Mouse (Mus musculus): Measurements from ENCODE around the gene Opa1. TPM values are rescaled to one million over a fixed set of nuclear protein-coding genes. Genes with fewer than 3 reads are reported as not detected.

Gene Opa1
- 77.8 and 84.8 TPM in 2 replicates for total RNA-seq (2017)

DNA sequence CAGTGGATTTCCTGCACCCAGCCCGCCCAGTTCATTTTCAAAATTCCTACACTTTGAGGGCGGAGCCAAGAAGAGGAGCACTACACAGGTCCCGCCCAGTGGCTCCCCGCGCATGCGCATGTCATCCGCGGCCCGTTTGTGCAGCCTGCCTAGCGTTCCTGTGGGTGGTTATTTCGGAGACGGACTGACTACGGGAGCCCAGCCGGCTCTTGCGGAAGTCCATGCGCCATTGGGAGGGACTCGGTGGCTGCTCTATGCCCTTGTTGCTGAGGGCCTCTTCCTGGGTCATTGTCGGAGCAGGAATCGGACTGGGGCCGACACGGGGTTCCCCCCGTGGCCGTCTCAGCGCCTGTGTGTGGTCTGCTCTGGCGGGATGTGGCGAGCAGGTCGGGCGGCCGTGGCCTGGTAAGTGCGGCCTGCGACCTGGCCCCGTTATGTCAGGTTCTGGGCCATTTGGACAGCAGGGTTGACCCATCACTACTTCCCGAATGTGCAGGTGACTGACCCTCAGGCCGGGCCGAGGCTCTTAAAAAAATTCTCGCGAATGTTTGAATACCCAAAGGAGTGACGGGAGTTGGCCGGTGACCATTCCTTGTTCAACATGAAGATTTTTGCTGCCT is at the start of gene Opa1:
TSS of gene Opa1 (plus strand) at position 168 of the 620 bp plus-strand sequence.
- ATAC-seq (replicated peaks; ENCODE audit: low read depth, poor library complexity, severe bottlenecking): peak; percentile 98

DNA sequence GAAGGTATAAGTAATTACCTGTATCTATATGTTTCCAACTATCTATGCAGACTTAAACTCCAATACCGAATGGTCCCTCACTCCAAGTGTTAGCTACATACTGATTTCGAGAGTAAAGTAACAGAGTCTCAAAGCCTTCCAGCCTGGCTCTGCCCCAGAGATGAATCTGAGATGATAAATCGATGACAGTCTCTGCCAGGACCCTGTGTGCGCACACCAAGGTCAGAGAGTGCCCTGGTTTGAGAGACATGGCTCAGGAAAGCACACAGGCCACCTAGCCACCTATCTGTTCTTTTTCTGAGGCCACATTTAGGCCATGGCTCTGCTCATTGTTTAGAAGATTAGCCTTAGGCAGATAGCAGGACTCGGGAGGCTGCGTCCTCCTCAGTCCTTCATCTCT is 45.5 kb upstream of the Opa1 start:
- ATAC-seq (replicated peaks; ENCODE audit: low read depth, poor library complexity, severe bottlenecking): no peak

DNA sequence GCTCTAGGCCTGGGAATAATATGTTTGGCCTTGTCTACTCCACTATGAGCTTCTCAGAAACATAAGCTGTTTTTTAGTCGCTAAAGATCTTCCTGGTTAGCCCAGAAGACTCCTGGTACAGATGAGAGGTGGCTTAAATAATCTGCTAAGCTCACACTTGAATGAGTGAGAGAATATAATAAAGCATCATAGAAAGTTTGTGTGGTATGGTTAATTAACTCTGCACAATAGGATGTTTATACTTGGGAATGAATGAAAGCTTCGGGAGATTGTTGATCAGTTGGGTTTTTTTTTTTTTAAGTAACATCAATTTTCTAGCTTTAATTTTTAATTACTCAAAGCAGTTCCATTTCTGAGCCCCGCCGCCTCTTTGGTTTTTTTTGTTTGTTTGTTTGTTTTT is 43.3 kb upstream of the Opa1 start:
- ATAC-seq (replicated peaks; ENCODE audit: low read depth, poor library complexity, severe bottlenecking): no peak

DNA sequence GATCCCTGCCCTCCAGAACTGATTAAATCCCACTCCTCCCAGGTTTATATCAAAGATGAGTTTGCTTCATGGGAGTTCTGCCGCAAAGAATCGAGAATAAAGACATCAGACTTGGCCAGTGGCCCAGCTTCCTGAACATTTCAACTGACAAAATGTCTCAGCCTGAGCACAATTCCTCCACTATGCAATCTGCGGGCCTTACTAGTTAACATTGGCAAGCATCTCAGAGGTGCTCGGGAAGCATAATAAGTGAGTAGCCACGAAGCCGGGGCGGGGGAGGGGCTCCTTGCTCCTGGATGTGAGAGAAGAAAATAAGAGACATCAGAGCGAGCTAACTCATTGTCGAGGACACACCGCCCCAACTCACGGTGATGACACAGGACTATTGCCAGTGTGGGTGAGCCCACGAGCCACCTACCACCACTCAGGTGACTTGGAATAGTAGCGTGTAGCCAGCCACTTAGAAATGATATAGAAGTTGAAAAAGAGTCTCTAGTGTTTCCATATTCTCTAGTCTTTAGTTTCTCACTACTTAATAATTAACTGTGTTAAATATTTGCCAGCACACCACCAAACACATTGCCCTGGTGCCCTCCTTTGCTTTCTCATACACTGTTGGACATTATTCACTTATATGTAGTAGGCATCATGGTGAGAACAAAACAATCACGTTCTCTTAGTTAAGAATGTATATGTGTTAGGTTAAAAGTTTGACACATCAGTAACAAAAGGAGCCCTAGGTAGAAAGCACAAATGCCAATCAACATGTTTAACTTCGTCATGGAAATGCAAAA is 42.5 kb upstream of the Opa1 start:
- no peak for ATAC-seq (replicated peaks; ENCODE audit: low read depth, poor library complexity, severe bottlenecking)

DNA sequence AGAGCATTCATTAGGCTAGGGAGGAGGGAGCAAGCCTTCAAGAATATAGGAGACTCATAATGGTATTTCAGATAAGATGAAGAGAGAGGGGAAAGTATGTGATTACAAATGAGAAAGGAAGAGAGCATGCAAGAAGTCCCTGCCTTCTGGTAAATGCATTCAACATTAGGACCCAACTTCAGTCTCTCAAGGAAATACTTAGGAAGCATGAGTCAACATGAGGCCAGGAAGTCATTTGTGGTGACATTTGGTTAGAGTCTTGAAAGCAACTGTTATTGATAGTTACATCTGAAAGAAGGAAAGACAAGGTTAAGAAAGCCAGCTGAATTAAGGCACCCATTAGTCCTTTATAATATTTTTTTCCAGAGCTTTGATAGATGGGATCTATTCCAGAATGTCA is 39.2 kb upstream of the Opa1 start:
- ATAC-seq (replicated peaks; ENCODE audit: low read depth, poor library complexity, severe bottlenecking): no peak

DNA sequence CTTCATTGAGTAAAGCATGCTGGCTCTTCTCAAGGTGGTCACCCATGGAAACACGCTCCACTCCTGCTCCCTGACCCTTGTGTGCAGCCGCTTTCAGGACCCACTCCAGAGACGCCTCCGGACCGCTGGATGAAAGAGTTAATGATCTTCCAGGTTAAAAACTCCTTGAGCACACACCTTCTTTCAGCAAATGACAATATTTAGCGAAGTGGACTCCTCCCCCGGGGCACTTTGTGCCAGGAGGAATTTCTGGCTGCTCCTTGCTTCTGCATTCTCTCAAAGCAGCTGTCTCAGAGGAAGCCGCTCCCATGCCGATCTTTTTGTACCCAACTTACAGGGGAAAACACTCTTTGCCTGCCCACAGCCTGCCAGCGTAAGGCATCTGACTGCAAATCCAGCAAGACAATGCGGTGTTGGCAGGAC is 37.9 kb upstream of the Opa1 start:
- ATAC-seq (replicated peaks; ENCODE audit: low read depth, poor library complexity, severe bottlenecking): no peak

DNA sequence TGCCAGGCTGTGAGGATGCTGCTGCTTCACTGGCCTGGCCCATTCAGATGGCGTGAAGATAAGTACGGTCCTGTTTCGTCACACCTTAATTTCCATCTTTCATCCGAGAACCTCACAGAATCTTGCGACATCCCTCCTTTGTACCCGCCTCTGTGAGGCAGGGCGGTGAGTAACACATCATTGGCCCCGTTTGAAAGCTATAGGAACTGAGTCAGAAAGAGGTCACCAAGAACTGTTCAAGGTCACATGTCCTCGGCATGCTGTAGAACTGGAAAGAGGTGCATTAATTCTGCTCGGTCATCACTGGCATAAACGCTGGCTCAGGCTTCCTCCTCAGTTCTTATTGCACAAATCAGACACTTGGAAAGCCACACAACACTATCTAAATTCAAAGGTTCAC is 34.3 kb upstream of the Opa1 start, which contains the start of gene Atp13a4:
TSS of gene Atp13a4 (minus strand) at position 36 of the 400 bp plus-strand sequence.
- no peak for ATAC-seq (replicated peaks; ENCODE audit: low read depth, poor library complexity, severe bottlenecking)

DNA sequence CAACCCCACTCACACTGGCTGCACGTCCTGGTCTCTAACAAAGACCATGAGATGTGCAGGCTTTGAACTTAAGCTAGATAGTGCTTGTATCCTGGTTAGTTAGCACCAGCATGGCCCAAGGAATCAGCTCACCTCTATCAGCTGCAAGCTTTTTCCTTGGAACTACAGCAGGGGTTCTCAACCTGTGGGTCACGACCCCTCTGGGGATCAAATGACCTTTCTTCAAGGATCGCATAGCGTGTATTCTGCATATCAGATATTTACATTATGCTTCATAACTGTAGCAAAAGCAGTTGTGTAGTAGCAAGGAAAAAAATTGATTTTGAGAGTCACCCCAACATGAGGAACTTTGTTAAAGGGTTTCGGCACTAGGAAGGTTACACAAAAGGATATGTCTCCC is 19.5 kb upstream of the Opa1 start:
- ATAC-seq (replicated peaks; ENCODE audit: low read depth, poor library complexity, severe bottlenecking): no peak

DNA sequence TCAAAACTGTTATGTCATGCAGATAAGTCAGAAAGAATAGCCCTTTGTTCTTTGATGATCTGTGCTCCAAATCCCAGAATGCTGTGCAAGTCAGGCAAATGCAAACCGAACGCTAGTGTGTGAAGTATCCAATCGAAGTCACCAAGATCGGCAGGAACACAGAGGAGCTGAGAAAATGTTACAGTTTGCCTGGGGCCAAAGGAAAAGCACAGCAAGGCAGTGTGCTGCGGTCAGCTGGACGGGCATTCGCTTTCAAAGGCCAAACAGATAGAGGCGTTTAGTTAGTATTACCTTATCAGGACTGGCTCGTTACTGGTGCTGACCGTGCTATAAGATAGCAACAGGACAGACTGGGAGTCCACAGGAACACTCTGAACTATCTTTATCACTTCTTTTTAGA is 18.7 kb upstream of the Opa1 start:
- no peak for ATAC-seq (replicated peaks; ENCODE audit: low read depth, poor library complexity, severe bottlenecking)

DNA sequence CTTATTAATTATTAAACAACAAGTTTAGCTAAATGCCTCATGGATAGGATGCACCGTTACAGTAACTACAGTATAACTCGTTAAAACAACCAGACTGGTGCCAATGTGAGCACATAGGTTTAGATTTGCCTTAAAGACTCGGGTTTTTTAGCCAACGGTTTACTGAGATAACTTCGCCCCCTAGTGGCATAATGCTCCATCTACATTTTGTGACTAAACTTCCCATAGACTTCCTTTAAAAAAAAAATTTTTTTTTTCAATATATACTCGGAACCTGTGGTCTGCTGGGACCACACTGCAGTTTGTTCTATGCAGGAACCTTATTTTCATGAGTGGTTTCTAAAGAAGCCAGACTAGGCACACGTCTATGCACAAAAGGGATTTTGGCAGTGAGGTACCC is 18.3 kb upstream of the Opa1 start:
- peak; percentile 74 for ATAC-seq (replicated peaks; ENCODE audit: low read depth, poor library complexity, severe bottlenecking)

DNA sequence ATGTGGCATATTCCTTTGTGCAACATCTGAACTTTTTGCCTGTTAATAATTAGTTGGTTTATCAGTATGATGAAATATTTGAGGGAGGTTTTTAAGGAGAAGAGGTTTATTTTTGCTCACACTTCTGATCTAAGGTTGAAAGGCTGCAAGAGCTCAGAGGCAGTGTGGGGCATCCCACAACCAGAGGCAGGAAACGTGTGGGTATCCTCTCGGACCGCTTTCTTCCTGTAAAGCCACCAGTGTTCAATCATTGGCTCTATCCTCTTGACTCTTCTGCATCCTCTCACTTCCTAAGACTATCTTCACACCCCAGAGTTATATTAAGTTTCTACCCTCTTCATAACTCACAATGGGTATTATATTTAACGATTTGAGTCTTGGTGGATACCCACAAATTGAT is 5.1 kb upstream of the Opa1 start:
- ATAC-seq (replicated peaks; ENCODE audit: low read depth, poor library complexity, severe bottlenecking): peak; percentile 99

DNA sequence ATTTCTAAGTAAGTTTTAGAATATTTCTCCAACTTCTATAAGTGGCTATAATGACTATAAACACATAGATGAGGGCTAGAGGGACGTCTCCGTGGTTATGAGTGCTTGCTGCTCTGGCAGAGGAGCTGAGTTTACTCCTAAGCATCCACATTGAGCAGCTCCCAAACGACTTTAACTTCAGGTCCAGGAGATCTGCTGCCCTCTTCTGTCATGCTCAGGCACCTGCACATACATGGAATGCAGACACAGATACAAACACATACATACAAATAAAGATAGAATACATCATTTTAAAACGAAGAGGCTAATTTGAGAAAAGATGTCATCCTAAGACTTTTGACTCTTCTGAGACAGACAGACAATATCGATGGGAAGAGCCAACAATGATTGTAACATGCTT is 3.5 kb upstream of the Opa1 start:
- ATAC-seq (replicated peaks; ENCODE audit: low read depth, poor library complexity, severe bottlenecking): no peak

DNA sequence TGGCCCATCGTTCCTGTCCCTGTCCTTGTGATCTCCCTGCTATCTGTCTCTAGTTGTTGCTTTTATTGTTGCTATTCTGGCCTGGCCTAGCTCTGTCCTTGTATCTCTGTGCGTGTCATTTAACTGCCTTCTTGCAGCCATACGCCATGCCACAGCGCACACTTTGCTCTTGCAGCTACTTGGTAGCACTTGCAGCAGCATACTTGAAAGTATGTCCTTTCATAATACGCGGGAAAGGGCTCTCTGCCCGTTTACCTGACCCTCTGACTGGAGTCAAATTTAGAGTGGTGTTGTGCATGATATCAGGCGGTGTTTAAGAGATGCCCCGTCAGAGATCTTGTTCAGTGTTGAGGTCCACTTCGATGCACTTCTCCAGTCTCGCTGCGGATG is 648 bp downstream of the Opa1 start:
- ATAC-seq (replicated peaks; ENCODE audit: low read depth, poor library complexity, severe bottlenecking): peak; percentile 19

DNA sequence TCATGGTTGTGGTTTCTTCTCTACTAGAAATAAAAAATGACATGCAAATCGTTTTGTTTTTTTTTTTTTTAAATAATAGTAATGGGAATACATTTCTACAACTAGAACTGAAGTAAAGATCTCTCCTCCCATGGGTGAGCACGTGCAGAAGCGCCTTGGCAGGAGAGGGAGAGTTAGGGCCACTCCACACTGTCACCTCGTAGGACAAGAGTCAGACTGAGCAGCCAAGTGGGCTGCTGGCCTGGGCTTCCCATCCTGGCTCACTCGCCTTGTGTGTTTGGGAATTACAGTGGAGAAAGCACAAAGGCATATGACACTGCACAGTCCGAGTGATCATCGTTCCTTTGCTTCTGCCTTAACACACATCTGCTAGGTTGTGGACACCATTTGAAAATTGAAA is 13.0 kb downstream of the Opa1 start:
- no peak for ATAC-seq (replicated peaks; ENCODE audit: low read depth, poor library complexity, severe bottlenecking)

DNA sequence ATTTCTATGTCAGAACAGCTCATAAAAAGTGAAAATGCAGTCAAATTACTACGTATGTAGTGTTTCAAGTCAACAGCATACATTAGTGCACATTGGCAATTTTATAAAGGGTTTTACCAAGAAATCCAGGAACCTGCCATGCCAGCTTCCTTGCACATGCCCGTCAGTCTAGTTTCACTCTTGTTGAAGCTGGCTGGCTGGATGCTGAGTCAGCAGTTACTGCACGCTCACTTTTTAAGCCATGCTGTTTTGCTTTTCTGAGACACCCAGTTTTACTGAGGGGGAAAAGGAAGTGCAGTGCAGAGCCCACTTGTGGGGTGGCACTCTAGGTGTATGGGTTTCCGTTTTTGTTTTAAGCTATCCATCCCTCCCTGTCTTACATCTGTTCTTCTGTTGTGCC is 18.0 kb downstream of the Opa1 start:
- no peak for ATAC-seq (replicated peaks; ENCODE audit: low read depth, poor library complexity, severe bottlenecking)

DNA sequence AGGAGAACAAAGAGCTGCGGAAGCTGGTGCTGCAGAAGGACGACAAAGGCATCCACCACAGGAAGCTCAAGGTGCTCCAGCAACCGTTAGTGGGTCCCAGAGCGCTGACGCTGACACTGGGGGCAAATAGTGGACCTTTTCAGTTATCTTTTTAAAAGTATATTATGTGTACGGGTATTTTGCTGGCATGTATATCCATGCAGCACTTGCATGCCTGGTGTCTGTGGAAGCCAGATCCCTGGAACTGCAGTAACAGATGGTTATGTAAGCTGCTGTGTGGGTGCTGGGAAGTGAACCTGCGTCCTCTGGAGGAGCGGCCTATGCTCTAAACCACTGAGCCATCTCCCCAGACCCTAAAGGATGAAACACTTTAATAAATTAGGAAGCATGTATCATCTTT is 26.4 kb downstream of the Opa1 start:
- no peak for ATAC-seq (replicated peaks; ENCODE audit: low read depth, poor library complexity, severe bottlenecking)

DNA sequence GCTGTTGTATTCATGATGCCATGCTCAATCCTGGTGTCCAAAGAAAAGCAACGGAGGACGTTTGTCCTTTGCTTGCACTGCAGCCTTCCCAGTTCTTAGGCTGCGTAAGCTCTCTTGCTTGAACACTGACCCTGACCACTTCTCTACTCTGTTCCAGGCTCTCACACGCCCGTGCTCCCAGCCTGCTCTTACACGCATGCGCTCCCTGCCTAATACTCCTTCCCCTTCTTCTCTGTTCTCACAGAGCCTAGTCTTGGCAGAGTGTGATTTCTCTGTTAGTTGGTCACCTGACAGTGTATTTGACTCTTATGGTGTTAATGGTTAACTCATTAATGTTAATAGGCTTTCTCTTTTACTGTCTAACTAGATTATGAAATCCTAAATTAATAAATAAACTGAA is 28.0 kb downstream of the Opa1 start:
- no peak for ATAC-seq (replicated peaks; ENCODE audit: low read depth, poor library complexity, severe bottlenecking)

DNA sequence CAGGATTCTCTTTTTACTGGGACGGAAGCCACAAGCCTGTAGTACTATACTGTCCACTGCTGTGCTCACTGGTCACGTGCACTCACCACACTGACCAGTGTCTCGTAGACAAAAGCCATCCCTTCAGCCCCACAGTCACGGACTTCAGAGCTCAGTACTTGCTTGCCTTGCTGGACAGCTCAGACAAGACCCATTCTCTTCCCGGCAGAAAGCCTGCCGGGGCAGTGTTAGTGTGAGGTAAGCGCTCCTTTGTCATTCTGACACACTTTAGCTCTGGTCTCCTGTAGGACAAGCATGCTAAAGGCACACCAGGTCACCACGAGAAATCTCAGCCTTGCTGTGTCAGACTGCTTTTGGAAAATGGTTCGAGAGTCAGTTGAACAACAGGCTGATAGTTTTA is 35.6 kb downstream of the Opa1 start:
- no peak for ATAC-seq (replicated peaks; ENCODE audit: low read depth, poor library complexity, severe bottlenecking)

DNA sequence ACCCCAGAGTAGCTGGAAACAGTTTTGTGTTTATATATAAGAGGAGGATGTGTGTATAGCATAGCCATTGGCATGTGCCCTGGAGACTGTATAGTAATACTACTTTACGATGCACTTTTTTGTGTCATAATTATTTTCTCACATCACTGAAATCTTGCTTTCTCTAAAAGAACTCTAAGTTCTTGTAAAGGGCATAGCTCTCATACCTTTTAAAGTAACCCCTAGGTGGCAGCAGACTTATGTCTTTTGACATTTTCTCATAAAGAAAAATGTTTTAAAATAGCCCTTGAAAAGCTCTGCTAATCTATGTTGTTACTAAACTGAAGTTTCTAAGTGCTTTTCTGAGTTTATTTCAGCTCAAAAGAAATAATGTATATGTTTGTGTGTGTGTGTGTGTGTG is 49.9 kb downstream of the Opa1 start:
- no peak for ATAC-seq (replicated peaks; ENCODE audit: low read depth, poor library complexity, severe bottlenecking)

DNA sequence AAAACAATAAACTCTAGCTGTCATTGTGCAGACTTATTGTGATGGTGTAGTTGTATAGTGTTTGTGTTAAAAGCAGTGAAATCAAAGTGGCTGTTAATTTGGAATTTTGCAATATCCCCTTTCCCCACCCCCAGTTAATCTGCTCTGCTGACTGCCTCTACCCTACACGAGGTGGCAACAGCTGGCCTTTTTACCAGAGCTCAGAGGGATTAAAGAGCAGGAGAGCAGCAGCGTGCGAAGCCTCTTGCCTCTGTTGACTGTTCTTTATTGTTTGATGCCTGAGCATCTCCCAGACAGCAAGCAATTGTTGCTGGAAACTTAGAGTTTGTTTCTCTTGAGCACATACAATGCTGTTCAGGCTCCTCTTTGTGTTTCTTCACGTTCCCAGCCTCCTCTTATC is 56.6 kb downstream of the Opa1 start:
- no peak for ATAC-seq (replicated peaks; ENCODE audit: low read depth, poor library complexity, severe bottlenecking)

DNA sequence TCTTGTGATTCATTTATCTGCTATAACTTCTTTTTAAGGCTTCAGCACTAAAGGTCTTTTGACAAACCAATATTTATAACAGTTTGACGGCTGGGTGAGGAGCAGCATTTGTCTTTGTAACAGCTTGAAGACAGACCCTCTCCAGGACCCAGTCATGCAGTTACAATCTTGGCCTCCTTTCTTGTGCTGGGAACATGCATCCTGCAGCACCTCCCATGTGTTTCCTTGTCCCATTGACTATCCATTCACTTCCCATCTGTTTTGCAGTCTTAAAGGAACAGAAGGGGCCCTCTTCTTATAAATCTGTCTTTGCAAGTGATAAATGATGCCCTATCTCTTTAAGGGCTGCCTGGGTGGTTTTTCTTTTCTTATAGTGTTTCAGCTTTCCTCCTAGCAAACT is 63.2 kb downstream of the Opa1 start:
- ATAC-seq (replicated peaks; ENCODE audit: low read depth, poor library complexity, severe bottlenecking): no peak

DNA sequence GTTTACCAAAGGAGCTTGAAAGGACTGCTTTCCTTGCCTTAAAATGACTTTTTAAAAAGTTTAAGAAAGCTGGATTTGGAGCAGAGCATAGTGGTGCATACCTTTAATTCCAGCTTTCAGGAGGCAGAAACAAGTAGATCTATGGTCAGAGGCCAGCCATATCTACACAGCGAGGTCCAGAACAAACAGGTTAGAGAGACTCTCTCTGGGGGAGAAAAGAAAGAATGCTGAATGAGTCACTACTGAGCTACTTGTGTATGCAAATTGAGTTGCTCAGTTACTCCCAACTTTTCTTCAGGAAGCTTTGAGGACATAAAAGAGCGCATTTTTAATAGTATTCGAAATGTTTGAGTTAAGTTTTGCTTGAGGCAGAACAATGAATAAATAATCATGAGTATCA is 65.7 kb downstream of the Opa1 start:
- ATAC-seq (replicated peaks; ENCODE audit: low read depth, poor library complexity, severe bottlenecking): no peak

Data from common myeloid progenitor, adult 5-6 weeks (primary cell).